Mouse (Mus musculus) bone marrow macrophage, adult 2 months (primary cell): Measurements from ENCODE around the gene Camsap2.

Experiments
- CTCF ChIP-seq: IDR thresholded peaks from 2 replicates; pipeline ENCODE4 v1.5.1; 2012; ENCODE audit warnings: low read depth, mild to moderate bottlenecking, low read length, moderate library complexity
- POLR2A ChIP-seq: IDR thresholded peaks from 2 replicates; pipeline ENCODE4 v1.6.1; 2012; ENCODE audit warnings: mild to moderate bottlenecking, low read depth, low read length, borderline replicate concordance

- no peak for TF ChIP-seq POLR2A
- no peak for TF ChIP-seq CTCF
Observed at GRCm38 (mm10) chr1:136355651-136356050, 9.7 kb upstream of the Camsap2 start.
